Mouse (Mus musculus): ENCODE measurements at regions not wholly inside any gene's neighbourhood (a gene's known extent, or its start where the extent isn't known, plus 50 kb on each side); places are given as distances from the start of the nearest gene placed in this dataset.
A peak's percentile ranks its signal among the peaks of the same experiment; 100 is the strongest.

DNA sequence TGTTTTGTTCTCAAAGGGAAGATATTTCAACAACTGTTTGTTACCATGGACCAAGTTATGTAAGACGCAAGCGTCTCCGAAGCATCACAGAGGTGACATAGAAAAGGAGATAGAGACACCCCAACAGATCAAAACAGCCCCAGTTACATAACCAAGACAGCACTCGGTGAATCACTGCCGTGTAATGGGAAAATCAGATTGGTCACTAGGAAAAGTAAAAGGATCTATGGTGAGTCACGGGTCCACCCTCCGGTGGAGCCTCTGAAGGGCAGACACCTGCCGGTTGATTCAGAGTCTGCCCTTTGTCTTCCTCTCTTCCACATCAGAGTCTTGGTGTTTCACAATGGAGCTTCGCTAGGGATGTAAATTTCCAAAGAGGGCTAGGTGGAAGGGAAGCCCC lies 62.9 kb upstream of the Odc1 start:
- peak; percentile 2 for DNase-seq (ENCODE audit: low spot score)

DNA sequence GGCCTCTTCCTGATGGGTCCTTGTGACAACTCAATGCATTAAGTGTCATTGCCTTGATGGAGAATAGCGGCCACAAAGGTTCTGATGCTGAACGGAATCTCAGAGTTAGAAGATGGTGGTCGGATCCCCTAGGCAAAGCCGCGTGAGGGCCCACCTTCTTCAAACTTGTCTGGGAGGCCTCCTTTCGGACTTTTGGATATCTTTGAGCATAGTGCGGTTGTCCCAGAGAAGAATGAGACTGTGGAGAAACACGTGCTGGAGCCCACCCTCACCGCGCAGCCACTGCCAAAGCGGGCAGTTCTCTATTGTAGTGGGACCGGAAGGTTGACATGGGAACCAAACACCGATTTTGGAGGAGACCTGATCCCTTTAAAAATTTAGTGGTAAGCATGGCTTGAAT lies 62.4 kb upstream of the Odc1 start:
- peak; percentile 11 for DNase-seq (ENCODE audit: low spot score)

DNA sequence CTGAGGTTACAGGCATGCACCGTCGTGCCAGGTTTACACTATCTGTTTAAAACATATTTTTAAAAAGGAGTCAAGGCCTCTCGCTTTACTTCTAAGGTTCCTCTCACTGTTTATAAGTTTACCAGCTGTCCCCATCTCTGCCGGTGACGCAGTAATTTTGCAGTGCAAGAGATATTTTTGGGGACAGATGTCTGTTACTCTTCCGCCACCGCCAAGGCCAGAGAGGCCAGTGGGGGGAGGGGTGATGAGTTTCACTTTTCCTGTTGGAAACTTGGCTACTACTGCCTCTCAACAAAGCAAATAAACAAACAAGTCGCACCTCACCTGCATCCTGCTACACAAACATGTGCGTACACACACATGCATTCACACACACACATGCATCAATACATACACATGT lies 60.1 kb upstream of the Odc1 start:
- DNase-seq (ENCODE audit: low spot score), result peak; percentile 2

DNA sequence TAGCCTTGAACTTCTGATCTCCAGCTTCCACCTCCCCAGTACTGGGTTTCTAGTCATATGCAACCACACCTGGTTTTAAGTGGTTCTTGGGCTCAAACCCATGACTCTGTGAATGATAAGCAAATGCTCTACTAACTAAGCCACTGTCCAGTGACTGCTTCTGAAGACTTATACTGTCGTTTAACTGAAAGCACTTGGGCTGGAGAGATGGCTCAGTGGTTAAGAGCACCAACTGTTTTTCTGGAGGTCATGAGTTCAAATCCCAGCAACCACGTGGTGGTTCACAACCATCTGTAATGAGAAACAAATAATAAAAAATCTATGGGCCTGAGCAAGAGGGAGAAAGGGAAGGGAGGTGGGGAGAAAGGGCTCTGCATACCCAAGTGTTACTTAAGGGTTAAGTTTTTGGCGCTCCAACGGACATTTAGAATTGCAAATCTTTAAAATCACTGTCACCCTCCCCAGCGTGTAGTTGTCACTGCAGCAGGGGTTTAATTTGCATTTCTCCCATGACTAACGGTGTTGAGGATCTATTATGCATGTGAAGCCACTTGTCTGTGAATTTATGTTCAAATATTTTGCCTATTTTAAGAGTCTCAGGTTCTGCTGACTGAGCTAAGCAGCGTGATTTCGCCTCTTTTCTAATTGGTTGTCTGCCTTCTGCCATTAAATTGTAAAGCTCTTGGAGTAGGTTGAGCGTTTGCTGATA lies 58.4 kb upstream of the Odc1 start:
- no peak for DNase-seq (ENCODE audit: low spot score)

DNA sequence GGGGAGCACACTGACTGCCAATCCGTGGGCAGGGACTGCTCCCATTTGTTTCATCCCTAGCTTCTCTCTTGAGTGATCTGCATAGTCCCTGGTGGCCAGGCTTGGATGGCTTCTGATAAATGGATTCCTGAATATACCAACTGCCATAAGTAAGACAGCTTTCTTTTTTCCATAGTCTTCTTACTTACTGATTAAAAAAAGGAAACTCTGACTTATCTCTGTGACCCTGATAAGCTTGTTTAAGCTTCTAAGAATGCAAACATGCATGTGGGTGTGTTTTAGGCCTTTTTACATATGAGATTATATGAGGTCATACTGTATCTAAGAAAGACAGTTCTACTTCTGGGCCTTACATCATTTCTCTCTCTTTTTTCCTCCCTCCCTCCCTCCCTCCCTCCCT lies 57.3 kb upstream of the Odc1 start:
- DNase-seq (ENCODE audit: low spot score), result no peak

DNA sequence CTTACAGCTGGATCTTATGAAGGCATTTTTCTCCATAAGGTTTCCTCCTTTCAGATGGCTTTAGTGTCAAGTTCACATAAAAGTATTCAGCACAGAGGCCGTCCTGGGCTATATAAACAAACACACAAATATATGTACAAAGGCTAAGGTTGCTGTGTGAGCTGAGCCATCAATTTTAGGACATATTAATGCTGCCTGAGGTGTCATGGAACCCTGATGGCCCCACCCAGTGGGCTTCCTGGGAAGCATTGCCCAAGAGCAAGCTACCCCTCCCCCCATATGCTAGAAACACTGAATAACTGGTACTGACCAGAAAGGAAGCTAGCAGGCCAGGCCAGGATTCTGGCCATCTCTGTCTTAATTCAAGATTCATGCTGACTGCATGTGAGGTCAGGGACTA lies 56.4 kb upstream of the Odc1 start:
- peak; percentile 16 for DNase-seq (ENCODE audit: low spot score)

DNA sequence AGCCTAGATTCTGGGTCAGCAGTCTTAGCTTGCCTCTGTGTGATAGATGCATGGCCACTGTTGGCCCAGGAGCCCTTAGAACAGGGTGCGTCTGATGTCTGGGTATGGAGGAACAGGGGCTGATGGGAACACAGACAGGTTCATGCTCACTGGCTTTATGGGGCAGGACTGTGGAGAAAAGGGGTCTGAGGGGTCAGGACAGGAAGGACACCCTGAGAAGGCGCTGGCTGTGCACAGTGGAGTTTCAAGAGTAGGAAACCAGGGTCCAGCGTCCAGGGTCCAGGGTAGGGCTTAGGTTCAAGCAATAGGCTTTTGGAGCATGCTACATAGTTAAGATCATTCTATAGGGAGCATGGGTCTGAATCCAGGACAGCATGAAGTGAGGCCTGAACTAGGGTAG lies 54.6 kb upstream of the Odc1 start:
- DNase-seq (ENCODE audit: low spot score), result peak; percentile 12

DNA sequence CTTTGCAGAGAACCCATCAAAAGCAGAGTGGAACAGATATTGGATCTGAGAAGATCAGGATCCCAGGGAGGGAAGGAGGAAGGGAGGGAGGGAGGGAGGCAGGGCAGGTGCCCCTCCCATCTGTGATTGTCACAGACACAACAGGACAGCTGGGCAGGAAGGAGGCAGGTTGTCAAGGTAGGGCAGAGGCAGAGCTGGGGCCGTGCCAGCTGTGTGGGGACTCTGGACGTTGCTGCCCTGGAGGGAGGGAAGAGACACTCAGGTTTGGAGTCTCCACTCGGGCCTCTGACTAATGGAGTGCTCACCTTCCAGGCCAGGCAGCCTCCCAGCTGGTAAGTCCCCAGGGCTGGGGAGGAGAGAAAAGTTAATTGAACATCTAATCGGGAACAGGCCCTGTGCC lies 52.0 kb upstream of the Odc1 start:
- DNase-seq (ENCODE audit: low spot score), result peak; percentile 11

DNA sequence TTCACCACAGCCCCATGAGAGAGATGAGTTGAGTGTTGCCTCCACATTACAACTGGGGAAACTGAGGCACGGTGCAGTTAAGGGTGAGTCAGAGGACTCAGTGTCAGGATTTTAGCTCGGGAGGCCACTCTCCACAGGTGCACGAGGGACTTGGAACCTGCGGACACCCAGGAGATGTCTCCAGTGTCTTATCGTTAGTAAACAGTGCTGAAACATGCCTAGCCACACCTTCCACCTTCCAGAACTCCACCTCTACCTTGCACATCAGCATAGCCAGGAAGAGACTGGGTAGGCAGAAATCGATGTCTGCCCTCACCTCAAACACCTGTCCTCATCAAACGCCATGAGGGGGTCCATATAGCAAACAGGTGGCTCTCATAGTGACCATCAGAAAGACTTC lies 51.5 kb upstream of the Odc1 start:
- peak; percentile 3 for DNase-seq (ENCODE audit: low spot score)

DNA sequence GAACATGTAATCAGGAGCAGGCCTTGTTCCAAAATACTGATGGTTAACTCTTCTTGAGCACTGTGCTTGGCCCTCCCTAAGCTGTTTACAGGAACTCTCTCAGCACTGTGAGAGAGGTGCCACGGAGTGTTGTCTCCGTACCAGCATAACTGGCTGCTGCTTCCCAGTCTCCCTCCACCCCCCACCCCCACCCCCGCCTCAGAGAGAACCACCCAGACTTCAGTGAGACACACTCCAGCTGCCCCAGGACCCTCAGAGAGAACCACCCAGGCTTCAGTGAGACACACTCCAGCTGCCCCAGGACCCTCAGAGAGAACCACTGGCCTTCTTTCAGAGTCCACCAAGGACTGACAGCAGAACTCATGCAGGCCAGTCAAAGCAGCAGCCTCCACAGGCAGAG lies 50.8 kb upstream of the Odc1 start:
- DNase-seq (ENCODE audit: low spot score), result peak; percentile 6

All from urinary bladder, adult 2 months (tissue).